Mouse (Mus musculus) forebrain, embryonic 10.5 days (tissue): ENCODE data around the gene Aig1. TPM values are rescaled to one million over a fixed set of nuclear protein-coding genes. Genes with fewer than 3 reads are reported as not detected.
A peak's percentile ranks its signal among the peaks of the same experiment; 100 is the strongest.
"Not testable (repeated sequence)": the region's sequence is repeated elsewhere in the genome, so short reads cannot be mapped to it uniquely, and the experiment has no call there.

Experiments
- DNase-seq: peaks from one replicate; pipeline ENCODE4 v3.0.0-alpha.2; 2017; ENCODE audit warnings: low spot score; ENCODE audit errors: extremely low spot score
- H3K27ac ChIP-seq: fragments of 300-500 bp; sonication (generic); 2 replicates; pipeline ENCODE4 v1.5.1; 2016; ENCODE audit warnings: mild to moderate bottlenecking
- H3K27me3 ChIP-seq: fragments of 300-500 bp; sonication (generic); 2 replicates; pipeline ENCODE4 v1.6.1; 2016; ENCODE audit warnings: mild to moderate bottlenecking; ENCODE audit not compliant: poor library complexity, severe bottlenecking
- H3K36me3 ChIP-seq: fragments of 300-500 bp; sonication (generic); replicated peaks from 2 replicates; pipeline ENCODE4 v1.6.1; 2016; ENCODE audit warnings: mild to moderate bottlenecking, moderate library complexity
- H3K4me1 ChIP-seq: fragments of 300-500 bp; sonication (generic); 2 replicates; pipeline ENCODE4 v1.6.1; 2016
- H3K4me3 ChIP-seq: fragments of 300-500 bp; sonication (generic); 2 replicates; pipeline ENCODE4 v1.5.1; 2016; ENCODE audit warnings: mild to moderate bottlenecking, moderate library complexity
- H3K9me3 ChIP-seq: fragments of 300-500 bp; sonication (generic); 2 replicates; pipeline ENCODE4 v1.6.1; 2016; ENCODE audit warnings: mild to moderate bottlenecking, moderate library complexity
- WGBS: fragments of 180-500 bp; shearing (Covaris S2); methylation state at CpG from one replicate; pipeline ENCODE4 v1.1.7; 2016; 5-methylcytosine and 5-hydroxymethylcytosine counted together
- polyA plus RNA-seq: library from polyadenylated mRNA; unstranded; fragments of >200 nt; fragmentation: Nextera tagmentation; extraction: Ambion mirVana; gene quantifications from 2 replicates; pipeline ENCODE4 v1.2.1, GENCODE M21; 2016

The Aig1 gene
- polyA plus RNA-seq = 21.8 and 22.1 TPM in 2 replicates

DNA sequence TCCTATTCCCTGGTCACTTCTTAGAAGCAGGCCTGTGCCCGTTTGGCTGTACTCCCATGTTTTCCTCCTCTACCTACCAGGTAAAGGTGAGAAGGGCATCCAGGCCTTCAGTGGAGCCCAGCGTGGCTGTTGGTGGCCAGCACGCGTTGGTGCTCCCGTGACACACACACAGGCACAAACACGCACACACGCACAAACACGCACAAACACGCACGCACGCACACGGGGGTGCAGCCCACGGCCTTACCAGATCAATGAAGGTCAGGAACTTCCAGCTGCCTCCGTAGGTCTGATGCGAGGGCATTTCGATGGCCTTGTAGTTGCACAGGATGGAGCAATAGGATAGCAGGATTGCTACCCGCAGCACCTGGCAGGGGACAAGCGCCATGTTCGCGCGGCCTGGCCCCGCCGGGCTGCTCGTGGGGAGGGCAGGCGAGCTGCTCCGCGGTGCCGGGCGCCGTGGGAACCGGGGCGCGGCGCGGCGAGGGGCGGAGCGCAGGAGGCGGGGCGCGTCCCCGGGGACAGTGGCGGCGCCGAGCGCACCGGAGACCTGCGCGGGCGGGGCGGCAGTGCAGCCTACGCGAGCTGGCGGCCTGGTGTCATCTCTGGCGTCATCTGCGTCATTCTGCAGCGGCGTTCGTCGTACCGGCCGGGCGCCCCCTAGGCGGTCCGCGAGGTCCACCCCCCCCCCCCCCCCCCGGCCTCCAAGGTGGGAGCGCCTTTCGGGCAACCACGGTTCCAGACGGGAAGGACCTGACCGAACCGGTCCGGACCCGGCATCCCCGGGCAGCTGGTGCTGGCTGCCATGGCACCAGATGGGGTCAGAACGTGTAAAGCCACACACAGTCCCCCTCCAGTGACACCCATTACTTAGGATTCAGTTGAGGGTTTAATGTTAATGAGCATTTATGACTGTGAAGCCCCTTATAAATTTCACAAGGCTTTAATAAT, at the start of gene Aig1:
TSS of gene Aig1 (minus strand) at position 610 of the 951 bp plus-strand sequence.
- peak; percentile 60 for DNase-seq
- Histone ChIP-seq H3K27me3 (no peaks in the 10 kb centered on the region), H3K4me1 (peaks cover 15% of the 10 kb centered on the region), H3K27ac (peak within 1 kb of the TSS; percentile 90), H3K4me3 (peak within 1 kb of the TSS; percentile 82), H3K36me3 (no peaks in the 10 kb centered on the region), H3K9me3 (no peaks in the 10 kb centered on the region)
- 3% methylated on average over 71 of the region's 77 CpGs for WGBS

- peaks cover 9% of the 10 kb centered on the region for H3K4me1 ChIP-seq
- DNase-seq = peak; percentile 44
- 32% methylated on average over 12 of the region's 12 CpGs for WGBS
- H3K27me3 ChIP-seq = no peaks in the 10 kb centered on the region
- peak overlapping the region; percentile 36; the same call in 1 of the 2 replicates for H3K27ac ChIP-seq
- no peaks in the 10 kb centered on the region for H3K36me3 ChIP-seq
- no peaks in the 10 kb centered on the region for H3K9me3 ChIP-seq
- no peak overlapping the region for H3K4me3 ChIP-seq
These were observed 48.0 kb upstream of the Aig1 start for GRCm38 (mm10) chr10:13916645-13917342.

GRCm38 (mm10) chr10:13915211-13915610, 46.4 kb upstream of the Aig1 start:
- Histone ChIP-seq H3K27me3 (no peaks in the 10 kb centered on the region), H3K27ac (no peak overlapping the region), H3K4me1 (peaks cover 9% of the 10 kb centered on the region), H3K36me3 (no peaks in the 10 kb centered on the region), H3K4me3 (no peak overlapping the region), H3K9me3 (no peaks in the 10 kb centered on the region)
- no peak for DNase-seq
- WGBS = 93% methylated on average over 3 of the region's 3 CpGs

DNA sequence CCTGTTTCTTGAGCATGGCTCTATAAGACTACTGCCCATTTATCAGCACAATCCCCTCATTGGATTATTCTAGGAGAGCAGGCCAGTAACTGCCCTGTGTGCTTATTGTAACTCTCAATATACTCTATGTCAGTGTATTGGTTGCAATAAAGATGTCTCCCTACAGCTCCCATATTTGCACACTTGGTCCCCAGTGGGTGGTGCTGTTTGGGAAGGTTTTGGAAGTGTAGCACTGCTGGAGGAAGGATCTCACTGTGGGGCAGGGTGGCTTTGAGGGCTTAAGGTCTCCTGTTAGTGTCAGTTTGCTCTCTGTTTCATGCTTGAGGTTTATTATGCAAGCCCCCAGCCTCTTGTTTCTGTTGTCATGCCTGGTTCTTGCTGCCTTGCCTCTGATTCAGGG, 44.9 kb upstream of the Aig1 start:
- Histone ChIP-seq H3K27ac (no peak overlapping the region), H3K9me3 (no peaks in the 10 kb centered on the region), H3K27me3 (no peaks in the 10 kb centered on the region), H3K4me1 (peaks cover 9% of the 10 kb centered on the region), H3K4me3 (no peak overlapping the region), H3K36me3 (no peaks in the 10 kb centered on the region)
- no peak for DNase-seq

GRCm38 (mm10) chr10:13906261-13906741, 37.5 kb upstream of the Aig1 start:
- Histone ChIP-seq H3K27me3 (no peaks in the 10 kb centered on the region), H3K4me3 (no peak overlapping the region), H3K9me3 (peaks cover 8% of the 10 kb centered on the region; the same call in 1 of the 2 replicates), H3K4me1 (no peaks in the 10 kb centered on the region), H3K27ac (no peak overlapping the region), H3K36me3 (no peaks in the 10 kb centered on the region)
- WGBS = 83% methylated on average over 8 of the region's 8 CpGs
- no peak for DNase-seq

DNA sequence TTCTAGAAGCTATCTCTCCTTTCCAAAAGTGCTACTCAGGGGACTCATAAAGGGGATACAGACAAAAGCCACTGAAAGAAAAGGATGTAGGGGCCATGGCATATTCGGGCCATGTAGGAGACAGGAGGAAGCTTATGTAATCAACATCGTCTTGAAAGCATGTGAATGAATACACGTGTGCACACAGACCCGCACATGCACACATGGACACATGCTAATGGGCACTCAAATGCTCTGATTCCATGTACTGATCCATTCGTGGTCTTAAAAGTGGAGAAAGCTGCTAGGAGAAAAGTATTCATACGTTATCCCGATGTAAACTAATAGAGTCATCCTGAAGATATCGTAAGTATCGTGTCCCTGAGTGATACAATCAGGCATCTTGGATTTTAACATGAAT, 36.8 kb upstream of the Aig1 start:
- Histone ChIP-seq H3K27me3 (no peaks in the 10 kb centered on the region), H3K9me3 (peaks cover 8% of the 10 kb centered on the region; the same call in 1 of the 2 replicates), H3K4me3 (no peak overlapping the region), H3K36me3 (no peaks in the 10 kb centered on the region), H3K27ac (no peak overlapping the region), H3K4me1 (no peaks in the 10 kb centered on the region)
- no peak for DNase-seq
- 94% methylated on average over 9 of the region's 9 CpGs for WGBS

DNA sequence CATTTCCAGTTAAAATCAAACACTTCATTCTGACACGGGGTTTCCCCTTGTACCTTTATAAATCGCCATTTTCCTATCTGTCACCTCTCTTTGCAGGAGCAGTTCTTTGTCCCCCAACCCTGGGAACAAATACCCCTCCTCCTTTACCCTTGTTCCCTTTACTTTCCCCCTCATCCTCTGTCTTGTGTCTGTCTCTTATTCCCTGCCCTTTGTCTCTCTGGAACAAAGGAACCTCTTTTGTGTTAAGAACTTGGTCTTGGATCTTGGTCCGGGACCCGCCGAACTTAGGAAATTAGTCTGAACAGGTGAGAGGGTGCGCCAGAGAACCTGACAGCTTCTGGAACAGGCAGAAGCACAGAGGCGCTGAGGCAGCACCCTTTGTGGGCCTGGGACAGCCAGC, 24.0 kb upstream of the Aig1 start:
- not testable (repeated sequence) for H3K27me3 ChIP-seq, H3K4me3 ChIP-seq, DNase-seq, H3K27ac ChIP-seq, H3K9me3 ChIP-seq, H3K36me3 ChIP-seq, H3K4me1 ChIP-seq
- WGBS = 90% methylated on average over 7 of the region's 7 CpGs

- H3K27ac ChIP-seq = no peak overlapping the region
- no peaks in the 10 kb centered on the region for H3K36me3 ChIP-seq
- H3K9me3 ChIP-seq = no peaks in the 10 kb centered on the region
- WGBS = 93% methylated on average over 10 of the region's 10 CpGs
- H3K27me3 ChIP-seq = no peaks in the 10 kb centered on the region
- H3K4me1 ChIP-seq = no peaks in the 10 kb centered on the region
- H3K4me3 ChIP-seq = no peak overlapping the region
- no peak for DNase-seq
These were observed 14.4 kb upstream of the Aig1 start for GRCm38 (mm10) chr10:13882975-13883875.

- no peak for DNase-seq
- Histone ChIP-seq H3K4me3 (no peak overlapping the region), H3K36me3 (no peaks in the 10 kb centered on the region), H3K4me1 (no peaks in the 10 kb centered on the region), H3K27ac (no peak overlapping the region), H3K9me3 (no peaks in the 10 kb centered on the region), H3K27me3 (no peaks in the 10 kb centered on the region)
- WGBS = 67% methylated on average over 9 of the region's 9 CpGs
These were observed 13.7 kb upstream of the Aig1 start for GRCm38 (mm10) chr10:13882490-13882889.

DNA sequence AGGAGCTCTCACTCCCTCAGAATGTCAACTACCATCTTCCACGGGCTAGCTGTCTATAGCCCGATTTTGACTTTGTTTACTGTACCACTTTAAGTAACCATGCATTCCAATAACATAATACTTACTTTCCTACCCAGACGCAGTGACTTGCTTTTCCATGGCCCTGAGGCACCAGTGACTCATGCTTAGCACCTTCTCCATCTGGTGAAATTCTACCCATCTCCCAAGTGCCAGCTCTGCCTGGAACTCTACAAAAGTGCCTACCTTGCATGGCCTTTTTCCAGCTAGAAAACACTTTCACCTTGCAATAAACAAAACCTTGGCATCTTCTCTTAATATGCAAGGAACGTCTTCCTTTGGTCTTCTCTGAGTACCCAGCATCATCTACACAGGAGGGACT, 9.9 kb upstream of the Aig1 start:
- Histone ChIP-seq H3K36me3 (no peaks in the 10 kb centered on the region), H3K27me3 (no peaks in the 10 kb centered on the region), H3K4me1 (no peaks in the 10 kb centered on the region), H3K9me3 (no peaks in the 10 kb centered on the region), H3K27ac (no peak overlapping the region), H3K4me3 (no peak overlapping the region)
- DNase-seq = no peak
- WGBS = 90% methylated on average over 4 of the region's 4 CpGs

DNA sequence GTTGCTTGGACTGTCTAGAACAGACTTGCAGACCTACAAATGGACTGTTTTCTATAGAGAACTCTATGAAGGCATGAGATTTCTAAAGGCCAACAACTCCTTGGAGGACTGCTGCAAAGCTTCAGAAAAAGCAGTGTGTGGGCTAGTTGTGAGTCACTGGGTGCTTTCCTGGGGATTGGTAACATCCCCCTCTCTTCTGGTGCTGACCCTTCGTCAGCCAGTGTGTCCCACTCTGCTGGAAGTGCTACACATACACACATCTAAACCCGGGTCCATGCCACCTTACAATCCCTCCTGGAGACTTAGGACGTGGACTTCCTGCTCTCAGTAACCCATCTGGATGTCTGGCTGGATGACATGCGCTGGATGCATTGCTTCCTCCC, 6.2 kb upstream of the Aig1 start:
- Histone ChIP-seq H3K36me3 (no peaks in the 10 kb centered on the region), H3K4me1 (no peaks in the 10 kb centered on the region), H3K27ac (no peak overlapping the region), H3K4me3 (no peak overlapping the region), H3K27me3 (no peaks in the 10 kb centered on the region), H3K9me3 (no peaks in the 10 kb centered on the region)
- WGBS = 84% methylated on average over 4 of the region's 4 CpGs
- no peak for DNase-seq

- Histone ChIP-seq H3K4me3 (no peak overlapping the region), H3K27ac (no peak overlapping the region)
These were observed 5.7 kb upstream of the Aig1 start for GRCm38 (mm10) chr10:13874301-13875037.

More at GRCm38 (mm10) chr10:13874301-13875037, 5.7 kb upstream of the Aig1 start:
- no peak for DNase-seq
- H3K4me1 ChIP-seq = peaks cover under 1% of the 10 kb centered on the region; the same call in 1 of the 2 replicates
- H3K9me3 ChIP-seq = no peaks in the 10 kb centered on the region
- no peaks in the 10 kb centered on the region for H3K36me3 ChIP-seq
- H3K27me3 ChIP-seq = no peaks in the 10 kb centered on the region
- 88% methylated on average over 10 of the region's 10 CpGs for WGBS
